Mouse (Mus musculus): ENCODE results near the gene Birc2.

The Birc2 gene

DNA sequence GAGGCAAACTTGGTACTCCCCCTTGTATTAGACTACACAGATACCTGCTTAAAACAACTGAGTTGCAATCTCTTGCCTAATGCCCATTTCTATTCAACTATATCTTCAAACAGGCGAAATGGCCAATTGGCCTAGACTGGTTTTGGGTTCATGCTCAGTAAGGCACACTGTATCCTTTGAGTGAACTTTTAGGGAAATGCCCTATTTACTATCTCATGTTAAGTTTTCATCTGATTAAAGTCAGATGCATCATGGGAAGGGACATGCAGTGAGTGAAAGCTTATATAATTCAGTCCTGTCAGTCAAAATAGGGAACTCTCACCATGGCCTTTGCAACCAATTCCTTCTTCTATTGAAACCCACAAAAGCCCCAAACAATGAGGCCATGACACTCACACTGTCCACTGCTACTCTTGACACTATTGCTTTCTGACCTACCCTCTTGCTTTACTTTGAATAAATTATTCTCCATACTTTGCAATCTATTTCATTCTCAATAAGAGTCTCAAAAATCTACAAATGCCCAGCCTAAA, 9.9 kb upstream of the Birc2 start:
- DNase-seq (ENCODE audit: low read depth) = no peak

DNA sequence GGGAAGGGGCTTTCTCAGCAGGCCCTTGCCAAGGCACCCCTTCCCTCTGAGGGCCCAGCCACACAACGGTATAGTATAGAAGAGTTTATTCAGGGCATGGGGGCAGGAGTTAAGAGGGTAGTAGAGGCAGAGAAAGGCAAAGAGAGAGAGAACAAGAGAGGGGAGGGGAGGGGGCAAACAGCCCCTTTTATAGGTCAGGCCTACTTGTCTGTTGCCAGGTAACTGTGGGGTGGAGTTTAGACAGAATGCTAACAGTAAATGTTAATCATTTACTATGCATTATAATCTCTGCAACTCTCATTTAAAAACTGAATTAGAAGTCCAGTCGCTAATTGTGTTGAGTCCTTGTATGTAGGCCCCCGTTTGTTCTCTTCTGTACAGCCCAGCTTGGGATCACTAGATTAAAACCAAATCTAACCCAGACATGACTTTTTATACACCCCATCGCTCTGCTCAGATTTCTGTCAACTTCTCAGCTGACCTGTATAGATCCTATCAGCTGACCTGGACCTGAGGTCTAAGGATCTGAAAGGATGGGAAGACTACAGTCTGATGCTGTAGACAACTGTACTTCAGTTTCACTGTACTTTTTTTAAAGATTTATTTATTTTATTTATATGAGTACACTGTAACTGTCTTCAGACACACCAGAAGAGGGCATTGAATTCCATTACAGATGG, 8.5 kb upstream of the Birc2 start:
- DNase-seq (ENCODE audit: low read depth) = no peak

DNA sequence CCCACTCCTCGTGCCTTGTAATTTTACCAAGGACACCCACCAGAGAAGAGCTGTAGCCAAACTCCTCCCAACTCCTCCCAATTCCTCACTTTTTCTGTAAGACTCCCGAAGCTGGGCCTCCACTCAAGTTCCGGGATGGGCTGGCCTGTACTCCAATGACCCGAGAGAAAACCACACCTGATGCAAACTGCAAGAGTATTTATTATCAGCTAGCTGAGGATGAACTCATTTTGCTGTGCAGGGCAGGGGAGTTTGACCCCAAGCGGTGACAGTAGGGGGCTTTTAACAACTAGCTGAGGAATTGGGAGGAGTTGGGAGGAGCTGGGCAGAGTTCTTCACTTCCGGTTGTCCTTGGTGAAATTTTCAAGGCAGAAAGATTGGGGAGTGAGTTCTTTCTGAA, 4.4 kb upstream of the Birc2 start:
- DNase-seq (ENCODE audit: low read depth) = no peak

DNA sequence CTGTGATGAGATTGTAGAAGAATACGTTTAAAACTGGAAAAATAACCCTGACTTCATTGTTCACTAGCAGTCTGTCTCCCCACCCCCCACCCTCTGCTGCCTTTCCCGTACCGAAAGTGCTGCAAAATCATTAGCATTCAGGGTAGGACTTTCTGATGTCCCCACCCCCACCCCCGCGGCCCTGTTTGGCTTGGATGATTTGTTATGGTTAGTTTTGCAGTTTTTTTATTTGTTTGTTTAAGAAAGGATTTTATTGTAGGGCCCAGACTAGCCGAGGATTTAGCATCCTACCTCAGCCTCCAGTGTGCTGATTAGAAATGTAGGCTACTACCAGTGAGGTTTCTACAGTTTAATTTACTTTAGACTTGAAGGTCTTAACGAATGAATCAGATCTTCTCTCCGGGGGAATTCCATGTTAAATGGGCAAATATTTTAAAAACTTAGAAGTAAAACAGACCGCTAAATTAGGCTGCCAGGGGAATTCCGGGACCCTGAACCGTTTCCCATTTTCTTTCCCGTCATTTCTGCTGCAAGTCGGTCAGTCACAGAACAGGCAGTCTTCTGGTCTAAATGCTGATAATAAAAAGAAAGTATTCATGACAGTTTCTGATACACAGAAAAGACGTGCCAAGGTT, 1.1 kb upstream of the Birc2 start:
- DNase-seq (ENCODE audit: low read depth) = peak; percentile 84

DNA sequence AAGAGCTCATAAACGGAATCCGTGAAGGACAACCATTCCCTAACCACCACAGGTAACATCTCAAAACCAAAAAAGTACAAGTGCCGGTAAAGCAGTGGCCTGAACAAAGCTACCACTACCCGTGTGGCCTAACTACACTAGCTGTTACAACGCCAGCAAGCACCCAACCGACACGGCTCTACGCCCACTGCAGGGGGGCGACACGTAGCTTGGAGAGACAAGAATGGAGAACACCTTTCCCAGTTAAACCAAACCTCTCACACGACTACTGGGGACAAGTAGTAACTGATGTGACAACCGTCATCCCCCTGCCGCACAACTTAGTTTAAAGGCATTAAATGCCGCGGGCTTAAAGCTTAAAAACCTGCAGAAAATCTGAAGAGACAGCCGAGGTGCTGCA, 533 bp downstream of the Birc2 start:
- no peak for DNase-seq (ENCODE audit: low read depth)

DNA sequence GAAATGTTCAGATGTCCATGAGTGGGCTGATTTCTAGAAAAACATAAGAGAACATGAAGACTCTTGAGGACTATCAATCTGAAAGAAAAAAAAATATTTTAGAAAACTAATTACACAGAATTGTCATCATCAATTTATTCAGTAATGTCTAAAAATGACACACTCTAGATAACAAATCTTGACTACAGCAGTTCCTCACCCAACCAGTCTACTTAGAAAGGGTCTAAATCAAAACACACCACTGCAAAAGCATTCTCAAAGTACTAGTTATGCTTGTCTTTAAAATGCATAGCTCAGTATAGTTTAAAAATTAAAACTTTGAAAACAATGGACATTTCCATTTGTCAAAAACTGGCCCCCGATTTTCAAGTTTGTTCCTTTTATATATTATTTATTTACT, 1.6 kb downstream of the Birc2 start:
- no peak for DNase-seq (ENCODE audit: low read depth)

DNA sequence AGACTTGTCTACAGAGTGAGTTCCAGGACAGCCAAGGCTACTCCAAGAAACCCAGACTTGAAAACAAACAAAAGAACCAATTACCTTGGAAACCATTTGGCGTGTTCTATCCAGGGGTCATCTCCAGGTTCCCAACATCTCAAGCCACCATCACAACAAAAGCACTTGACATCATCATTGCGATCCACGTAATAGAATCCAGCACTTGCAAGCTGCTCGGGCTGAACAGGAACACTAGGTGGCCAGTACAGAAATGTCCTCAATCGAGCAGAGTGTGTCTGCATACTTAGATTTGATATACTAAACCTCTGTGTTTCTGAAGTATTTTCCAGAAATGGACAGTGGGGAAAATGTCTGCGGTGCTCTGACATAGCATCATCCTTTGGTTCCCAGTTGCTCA, 3.4 kb downstream of the Birc2 start:
- DNase-seq (ENCODE audit: low read depth) = peak; percentile 62

DNA sequence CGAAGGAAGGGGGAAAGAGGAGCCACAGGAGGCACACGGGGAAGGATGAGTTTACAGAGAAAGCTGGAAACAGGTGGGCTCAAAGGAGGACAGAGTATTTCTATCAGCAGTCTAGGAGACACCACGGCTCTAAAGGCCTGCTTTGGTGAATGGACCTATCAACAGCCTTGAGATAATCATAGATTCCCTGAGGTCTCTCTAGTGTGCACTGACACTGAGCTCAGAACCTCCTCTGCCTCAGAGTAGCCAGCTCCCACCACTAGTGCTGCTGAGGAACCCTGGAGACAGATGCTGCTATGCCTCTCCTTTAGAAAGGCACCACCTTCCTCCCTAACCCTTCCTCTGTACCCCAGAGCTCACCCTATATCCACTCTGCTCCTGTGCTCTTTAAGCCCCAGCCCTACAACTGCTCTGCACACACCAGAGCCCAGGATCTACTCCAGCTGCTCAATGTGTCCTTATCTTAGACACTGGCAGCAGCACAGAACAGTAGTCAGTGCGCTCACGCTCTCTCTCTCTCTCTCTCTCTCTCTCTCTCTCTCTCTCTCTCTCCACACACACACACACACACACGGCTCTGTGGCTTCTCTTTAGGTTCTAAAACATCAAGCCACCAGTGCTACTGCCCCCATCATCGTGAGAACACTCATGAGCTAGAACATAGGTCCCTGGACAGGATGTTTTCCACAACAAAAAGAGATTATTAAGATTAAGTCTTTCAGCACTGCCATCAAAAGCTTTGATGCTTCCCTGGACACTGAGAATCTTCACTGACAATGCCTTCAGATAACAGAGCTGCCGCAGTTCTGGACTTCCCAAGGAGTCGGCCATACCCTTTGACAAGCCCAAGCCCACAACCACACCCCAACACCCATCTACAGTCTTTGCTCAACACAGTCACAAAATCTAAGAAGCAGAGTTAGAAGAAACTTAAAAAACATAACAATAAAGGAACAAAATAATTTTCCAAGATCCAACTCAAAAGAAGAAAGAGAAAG, 7.0 kb downstream of the Birc2 start:
- peak; percentile 68 for DNase-seq (ENCODE audit: low read depth)

DNA sequence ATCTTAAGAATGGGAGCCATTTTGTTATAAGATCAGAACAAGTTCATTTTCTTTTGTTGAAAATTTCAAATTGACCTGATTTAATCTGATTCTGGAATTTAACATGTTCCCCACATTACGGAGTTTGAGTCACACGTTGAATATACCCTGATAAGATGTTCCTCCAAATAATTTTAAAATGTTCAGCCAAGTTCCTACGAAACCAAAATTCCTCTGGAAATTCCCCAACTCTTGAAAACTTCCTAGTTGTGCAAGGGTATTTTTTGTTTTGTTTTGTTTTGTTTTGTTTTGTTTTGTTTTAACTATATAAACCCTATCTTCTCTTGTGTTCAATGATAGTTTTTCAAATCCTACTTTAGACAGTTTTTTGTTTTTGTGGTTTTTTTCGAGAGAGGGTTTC, 8.2 kb downstream of the Birc2 start:
- peak; percentile 42 for DNase-seq (ENCODE audit: low read depth)

DNA sequence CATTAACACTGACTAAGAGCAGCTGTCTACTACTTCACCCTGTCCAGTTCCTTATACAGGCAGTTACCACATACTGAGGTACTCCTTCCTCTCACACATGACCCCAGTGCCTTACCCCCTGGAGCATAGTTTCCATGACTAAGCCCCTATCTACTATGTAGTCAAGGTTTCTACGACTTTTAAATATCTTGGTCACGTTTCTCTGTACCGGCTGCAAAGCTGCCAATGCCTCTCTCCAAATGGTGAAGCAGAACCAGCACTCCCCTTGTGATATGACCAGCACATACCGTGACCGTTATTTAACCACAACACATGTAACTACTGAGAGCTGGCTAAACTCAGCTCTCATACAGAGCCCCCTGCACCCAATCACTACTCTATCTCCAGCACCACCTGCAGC, 11.9 kb downstream of the Birc2 start:
- no peak for DNase-seq (ENCODE audit: low read depth)

DNA sequence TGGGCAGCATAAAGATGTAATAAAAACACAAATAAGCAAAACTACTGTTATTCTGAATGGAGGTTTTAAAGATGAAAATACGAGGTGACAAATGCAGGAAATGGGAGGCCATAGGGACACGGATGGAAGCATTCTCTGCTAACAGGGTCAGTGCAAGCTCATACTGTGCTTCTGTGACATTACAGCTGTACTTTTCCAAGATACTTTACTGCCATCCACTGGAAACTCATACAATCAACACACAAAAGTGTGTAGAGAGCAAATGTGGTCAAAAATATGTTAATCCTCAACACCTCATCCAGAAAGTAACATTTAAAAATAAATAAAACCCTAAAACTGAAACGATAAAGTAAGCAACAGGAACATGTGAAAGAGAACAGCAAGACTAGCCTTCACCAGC, 14.1 kb downstream of the Birc2 start:
- no peak for DNase-seq (ENCODE audit: low read depth)

DNA sequence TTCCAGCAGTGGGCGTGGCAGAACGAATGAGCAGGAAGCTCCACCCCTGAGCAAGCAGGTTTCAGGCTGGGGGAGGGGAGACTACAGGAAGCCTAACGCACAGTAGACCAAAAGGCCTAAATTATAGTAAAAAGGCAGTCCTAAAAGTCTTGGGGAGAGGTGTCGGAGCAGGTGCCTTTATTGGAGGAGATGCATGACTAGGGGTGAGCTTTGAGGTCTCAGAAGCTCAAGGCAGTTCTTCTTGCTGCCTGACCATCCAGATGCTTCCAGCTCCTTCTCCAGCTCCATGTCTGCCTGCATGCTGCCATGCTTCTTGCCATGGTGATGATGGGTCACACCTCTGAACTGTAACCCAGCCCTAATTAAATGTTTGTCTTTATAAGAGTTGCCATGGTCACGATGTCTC, 31.8 kb downstream of the Birc2 start:
- peak; percentile 59 for DNase-seq (ENCODE audit: low read depth)

DNA sequence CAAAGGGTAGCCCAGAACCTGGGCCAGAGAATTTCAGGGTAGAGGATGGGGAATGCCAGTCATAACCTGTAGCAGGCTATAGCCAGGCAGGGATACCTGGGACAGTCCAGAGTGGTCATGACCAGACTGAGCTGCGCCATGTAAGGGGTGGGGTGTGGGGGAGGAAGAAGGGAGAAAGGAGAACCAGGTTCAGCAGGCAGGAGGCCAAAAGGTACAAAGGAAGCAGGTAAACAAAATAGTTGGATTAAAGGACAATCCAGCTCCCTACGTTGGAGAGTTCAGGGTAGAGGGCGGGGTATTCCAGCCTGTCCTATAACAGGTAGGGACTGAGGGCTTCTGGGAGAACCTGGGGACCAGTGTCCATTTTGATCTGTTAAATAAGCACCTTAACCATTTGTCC, 38.3 kb downstream of the Birc2 start:
- no peak for DNase-seq (ENCODE audit: low read depth)

DNA sequence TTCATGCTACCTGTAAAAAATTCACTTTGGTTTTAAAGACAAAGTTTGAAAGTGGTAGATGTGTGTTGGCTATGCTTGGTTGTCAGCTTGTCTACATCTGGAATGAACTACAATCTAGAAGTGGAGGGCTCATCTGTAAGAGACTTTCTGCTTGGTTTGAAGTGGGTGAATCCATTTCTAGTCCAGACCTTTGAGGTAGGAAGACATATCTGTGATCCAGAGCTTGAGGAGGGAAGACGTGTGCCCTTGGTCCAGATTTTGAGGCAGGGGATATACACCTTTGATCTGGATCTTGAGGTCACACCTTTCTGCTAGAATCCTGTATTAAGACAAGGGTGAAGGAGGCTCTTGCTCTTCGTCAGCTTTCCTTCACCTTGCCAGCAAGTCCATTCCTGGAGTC, 39.3 kb downstream of the Birc2 start:
- no peak for DNase-seq (ENCODE audit: low read depth)

DNA sequence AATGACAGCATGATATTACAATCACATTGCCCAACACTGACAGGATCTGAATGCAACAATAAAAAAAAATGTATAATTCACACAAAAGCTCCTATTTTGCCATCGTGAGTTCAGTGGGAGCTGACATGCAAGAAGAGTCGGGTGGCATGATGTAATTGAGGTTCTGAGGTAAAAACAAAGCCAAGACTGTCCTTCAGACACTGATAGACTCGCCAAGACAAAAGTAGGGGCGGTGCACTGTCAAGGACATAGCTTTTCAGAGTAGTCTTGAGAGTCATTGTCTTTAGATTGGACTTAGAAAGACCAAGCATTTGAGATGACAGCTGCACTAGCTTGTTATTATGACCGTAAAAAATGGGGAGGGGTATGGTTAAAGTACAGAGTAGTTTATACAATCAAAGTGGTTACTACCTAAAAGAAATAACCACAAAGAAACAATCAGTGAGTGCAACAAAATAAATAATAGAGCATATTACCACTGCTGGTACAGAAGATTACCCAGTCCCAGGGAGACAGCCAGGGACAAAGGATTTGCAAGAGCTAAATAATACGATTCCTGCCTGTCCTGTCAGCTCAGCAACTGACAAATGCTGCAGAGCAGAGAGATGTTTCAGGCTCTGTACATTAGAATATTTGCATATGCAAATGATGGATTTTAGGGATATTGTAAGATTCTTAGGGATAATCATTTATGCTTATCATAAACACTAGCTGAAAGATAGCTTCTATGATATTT, 40.6 kb downstream of the Birc2 start:
- no peak for DNase-seq (ENCODE audit: low read depth)

DNA sequence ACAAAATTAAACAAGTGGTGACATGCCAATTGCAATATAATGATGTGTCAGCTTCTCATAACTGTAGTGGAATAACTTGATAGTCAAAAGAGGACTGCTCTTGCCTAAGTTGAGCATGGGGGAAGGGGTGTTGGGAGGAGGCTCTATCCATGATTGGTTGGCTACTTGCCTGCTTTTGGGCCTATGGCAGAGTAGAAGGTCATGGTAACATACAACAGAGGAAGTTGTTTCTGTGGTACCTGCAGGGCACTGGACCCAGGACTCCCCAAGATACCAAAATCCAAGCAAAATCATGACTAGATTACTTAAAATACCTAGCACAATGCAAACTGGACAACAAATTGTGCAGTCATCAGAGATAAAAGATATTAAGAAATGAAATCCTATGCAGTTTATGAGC, 41.3 kb downstream of the Birc2 start:
- no peak for DNase-seq (ENCODE audit: low read depth)

DNA sequence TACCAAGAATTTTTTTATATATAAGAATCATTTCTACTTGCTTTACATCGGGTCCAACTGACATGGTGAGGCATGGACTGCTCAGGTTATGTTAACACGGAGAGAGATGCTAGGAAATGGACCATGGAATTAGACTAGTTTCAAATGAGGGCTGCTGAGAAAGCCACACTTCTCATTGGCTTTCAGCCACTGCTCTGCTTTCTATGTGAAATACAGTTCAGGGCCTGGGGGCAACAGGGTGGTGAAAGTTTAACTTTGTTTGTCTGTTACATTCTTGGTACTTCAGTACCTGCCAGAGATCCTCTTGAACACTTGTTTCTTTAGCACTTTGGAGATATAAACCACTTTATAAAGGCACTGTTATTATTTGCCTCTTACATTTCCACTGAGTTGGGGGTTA, 43.3 kb downstream of the Birc2 start:
- DNase-seq (ENCODE audit: low read depth) = no peak

DNA sequence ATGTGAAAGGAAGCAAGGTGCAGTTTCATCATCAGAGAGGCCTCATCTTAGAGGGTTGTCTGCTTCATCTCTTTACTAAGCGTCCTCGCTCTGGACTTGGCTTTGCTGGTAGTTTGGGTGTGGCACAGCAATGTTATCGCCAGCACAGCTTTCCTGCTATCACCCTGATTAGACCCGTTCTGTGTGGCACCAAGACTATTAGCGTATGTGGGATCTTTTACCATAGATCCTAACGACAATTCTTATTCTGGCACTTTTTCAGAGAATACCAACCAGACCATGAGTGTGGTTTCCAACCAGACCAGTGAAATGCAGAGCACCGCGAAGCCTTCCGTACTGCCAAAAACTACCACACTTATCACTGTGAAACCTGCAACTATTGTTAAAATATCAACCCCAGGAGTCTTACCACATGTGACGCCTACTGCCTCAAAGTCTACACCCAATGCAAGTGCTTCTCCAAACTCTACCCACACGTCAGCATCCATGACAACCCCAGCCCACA, 46.2 kb downstream of the Birc2 start:
- DNase-seq (ENCODE audit: low read depth) = no peak

DNA sequence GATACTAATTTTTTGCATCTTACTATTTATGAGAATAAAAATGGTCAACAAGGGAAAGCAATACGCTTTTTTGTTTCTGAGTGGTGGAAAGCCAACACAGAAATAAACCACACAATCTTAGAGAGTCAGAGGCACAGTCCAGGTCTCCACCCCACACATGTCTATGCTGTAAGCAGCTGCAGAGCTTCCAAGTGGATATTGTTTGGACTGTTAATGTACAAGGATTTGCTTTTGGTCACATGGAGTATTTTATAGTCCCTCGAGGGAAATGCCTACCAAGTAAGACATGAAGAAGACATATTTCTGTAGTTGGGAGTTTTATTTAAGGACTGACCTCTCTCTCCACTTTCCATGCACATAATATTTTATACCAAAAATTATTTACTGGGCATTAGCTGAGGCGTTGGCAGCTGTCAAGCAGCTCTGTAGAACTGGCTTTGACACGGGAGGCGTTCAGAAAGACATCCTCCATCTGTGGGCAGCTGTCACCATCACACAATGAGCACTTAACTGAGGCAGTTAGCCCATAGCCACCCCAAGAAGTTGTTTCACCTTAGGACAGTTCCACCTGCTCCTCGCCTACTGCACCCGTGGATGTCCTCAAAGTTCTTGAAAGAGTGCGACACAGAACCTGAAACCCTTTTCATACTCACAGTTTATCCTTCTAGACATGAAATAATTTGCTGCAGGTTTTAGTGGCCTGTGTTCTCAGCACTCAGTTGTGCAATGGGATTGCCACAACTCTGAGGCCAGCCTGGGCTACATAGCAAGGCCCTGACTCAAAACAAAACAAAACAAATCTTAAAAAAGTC, 46.9 kb downstream of the Birc2 start:
- no peak for DNase-seq (ENCODE audit: low read depth)

DNA sequence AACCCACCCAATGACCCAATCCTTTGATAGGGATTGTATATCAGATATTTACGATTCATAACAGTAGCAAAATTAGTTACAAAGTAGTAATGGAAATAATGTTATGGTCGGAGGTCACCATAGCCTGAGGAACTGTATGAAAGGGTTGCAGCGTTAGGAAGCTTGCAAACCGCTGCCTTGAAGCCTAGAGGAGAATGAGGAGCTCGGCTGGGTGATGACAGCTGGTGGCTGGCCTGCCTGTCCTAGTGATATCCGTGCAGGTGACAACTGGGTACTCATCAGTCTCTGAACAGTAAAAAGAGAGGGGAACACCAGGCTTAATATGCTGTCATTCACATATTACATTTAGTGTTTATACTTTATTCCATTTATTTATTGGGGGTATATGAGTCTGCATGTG, 48.5 kb downstream of the Birc2 start:
- DNase-seq (ENCODE audit: low read depth) = no peak

DNA sequence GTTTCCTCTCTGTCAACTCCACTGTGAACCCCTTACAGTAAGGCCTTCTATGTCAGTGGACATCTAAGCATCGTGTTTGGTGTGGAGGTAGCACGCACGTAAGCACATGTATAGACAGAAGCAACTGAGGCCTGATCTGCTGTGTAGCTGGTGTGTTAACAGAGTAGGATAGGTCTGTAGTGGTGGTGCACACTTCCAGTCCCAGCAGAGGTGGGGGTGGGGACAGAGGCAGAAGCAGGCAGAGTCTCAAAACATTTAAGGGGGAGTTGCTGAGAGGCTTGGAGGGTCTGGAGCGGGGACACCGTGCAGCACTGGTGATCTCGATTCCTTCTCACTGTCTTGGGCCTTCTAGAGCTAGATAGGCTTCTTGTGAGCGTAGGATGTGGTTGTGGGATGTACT, 50.8 kb downstream of the Birc2 start:
- no peak for DNase-seq (ENCODE audit: low read depth)

Measured in induced T-regulatory cell, adult 2 months (primary cell).